Mouse (Mus musculus): Measurements from ENCODE around the gene Mkrn2os.

GRCm38 (mm10) chr6:115580810-115581209 lies 11.6 kb downstream of the Mkrn2os start:
- TF ChIP-seq CTCF (IDR thresholded peaks at IDR 0.05; ENCODE audit: low read depth): no peak
- TF ChIP-seq EP300 (IDR thresholded peaks at IDR 0.05; ENCODE audit: low read depth): no peak
